Mouse (Mus musculus) forebrain, embryonic 10.5 days (tissue): ENCODE measurements around the gene Dtx3. TPM values are rescaled to one million over a fixed set of nuclear protein-coding genes. Genes with fewer than 3 reads are reported as not detected.
"Not testable (repeated sequence)": the region's sequence is repeated elsewhere in the genome, so short reads cannot be mapped to it uniquely, and the experiment has no call there.

ENCODE experiments used
- DNase-seq: peaks from one replicate; pipeline ENCODE4 v3.0.0-alpha.2; 2017; ENCODE audit warnings: low spot score; ENCODE audit errors: extremely low spot score
- H3K27ac ChIP-seq: fragments of 300-500 bp; sonication (generic); 2 replicates; pipeline ENCODE4 v1.5.1; 2016; ENCODE audit warnings: mild to moderate bottlenecking
- H3K27me3 ChIP-seq: fragments of 300-500 bp; sonication (generic); 2 replicates; pipeline ENCODE4 v1.6.1; 2016; ENCODE audit warnings: mild to moderate bottlenecking; ENCODE audit not compliant: poor library complexity, severe bottlenecking
- H3K36me3 ChIP-seq: fragments of 300-500 bp; sonication (generic); replicated peaks from 2 replicates; pipeline ENCODE4 v1.6.1; 2016; ENCODE audit warnings: mild to moderate bottlenecking, moderate library complexity
- H3K4me1 ChIP-seq: fragments of 300-500 bp; sonication (generic); 2 replicates; pipeline ENCODE4 v1.6.1; 2016
- H3K4me3 ChIP-seq: fragments of 300-500 bp; sonication (generic); 2 replicates; pipeline ENCODE4 v1.5.1; 2016; ENCODE audit warnings: mild to moderate bottlenecking, moderate library complexity
- H3K9me3 ChIP-seq: fragments of 300-500 bp; sonication (generic); 2 replicates; pipeline ENCODE4 v1.6.1; 2016; ENCODE audit warnings: mild to moderate bottlenecking, moderate library complexity
- WGBS: fragments of 180-500 bp; shearing (Covaris S2); methylation state at CpG from one replicate; pipeline ENCODE4 v1.1.7; 2016; 5-methylcytosine and 5-hydroxymethylcytosine counted together
- polyA plus RNA-seq: library from polyadenylated mRNA; unstranded; fragments of >200 nt; fragmentation: Nextera tagmentation; extraction: Ambion mirVana; gene quantifications from 2 replicates; pipeline ENCODE4 v1.2.1, GENCODE M21; 2016

Gene Dtx3
- polyA plus RNA-seq, 1 experiment from 2014 or later = 106 TPM

DNA sequence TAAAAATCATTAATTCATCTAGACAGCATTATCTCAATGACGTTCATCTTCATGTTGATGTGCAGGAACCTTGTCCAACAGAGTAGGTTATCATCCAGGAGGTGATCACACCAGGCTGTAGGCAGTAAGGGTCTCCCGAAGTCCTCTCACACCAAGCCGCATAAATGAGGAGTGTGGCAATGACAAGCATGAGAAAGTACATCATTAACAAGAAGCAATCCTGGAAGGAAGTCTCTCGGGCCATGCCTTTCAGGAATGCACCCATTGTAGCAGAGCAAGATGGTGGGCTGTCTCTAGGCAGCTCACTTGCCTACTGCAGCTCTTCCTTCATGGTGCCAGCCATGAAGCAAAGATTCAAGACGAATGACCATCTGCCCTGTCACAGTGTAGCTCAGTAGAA, 40.9 kb downstream of the Dtx3 start:
- Histone ChIP-seq H3K36me3 (no peaks in the 10 kb centered on the region), H3K27me3 (no peaks in the 10 kb centered on the region), H3K4me1 (no peaks in the 10 kb centered on the region), H3K27ac (no peak overlapping the region), H3K9me3 (peaks cover 3% of the 10 kb centered on the region; the same call in 1 of the 2 replicates), H3K4me3 (no peak overlapping the region)
- WGBS = 90% methylated on average over 5 of the region's 5 CpGs
- no peak for DNase-seq

DNA sequence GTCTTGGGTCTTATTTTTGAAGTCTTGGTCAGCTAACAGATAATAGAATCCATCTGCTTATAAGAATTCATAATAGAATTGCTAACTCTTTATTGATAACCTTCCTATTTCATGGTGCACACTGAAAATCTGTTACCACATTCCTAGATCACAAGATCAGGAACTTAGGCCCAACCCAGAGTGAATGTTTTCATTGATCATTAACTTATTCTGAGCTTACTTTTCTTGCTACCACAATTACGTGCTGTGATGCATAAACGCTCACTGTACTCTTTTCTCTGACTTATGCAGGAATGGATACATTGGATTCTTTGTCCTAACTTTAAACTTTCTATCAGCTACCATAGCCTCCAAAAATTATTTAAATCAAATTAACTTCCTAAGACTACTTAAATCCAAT, 41.3 kb downstream of the Dtx3 start:
- Histone ChIP-seq H3K4me3 (no peak overlapping the region), H3K27me3 (no peaks in the 10 kb centered on the region), H3K9me3 (peaks cover 3% of the 10 kb centered on the region; the same call in 1 of the 2 replicates), H3K36me3 (no peaks in the 10 kb centered on the region), H3K4me1 (no peaks in the 10 kb centered on the region), H3K27ac (no peak overlapping the region)
- no peak for DNase-seq
- WGBS = 95% methylated on average over 2 of the region's 2 CpGs

DNA sequence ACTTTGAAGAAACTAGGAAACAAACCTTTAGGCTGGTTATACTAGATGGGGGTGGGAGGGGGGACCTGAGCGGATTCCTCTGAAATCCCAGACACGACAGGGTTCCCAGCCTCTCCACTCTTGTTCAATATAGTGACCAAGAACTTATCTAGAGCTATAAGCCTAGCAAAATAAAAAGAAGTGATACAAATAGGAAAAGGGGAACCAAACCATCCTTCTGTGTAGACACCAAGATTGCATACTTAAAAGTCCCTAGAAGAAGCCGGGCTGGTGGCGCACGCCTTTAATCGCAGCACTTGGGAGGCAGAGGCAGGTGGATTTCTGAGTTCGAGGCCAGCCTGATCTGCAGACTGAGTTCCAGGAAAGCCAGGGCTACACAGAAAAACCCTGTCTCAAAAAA, 42.2 kb downstream of the Dtx3 start:
- Histone ChIP-seq H3K36me3 (no peaks in the 10 kb centered on the region), H3K27me3 (no peaks in the 10 kb centered on the region), H3K27ac (no peak overlapping the region), H3K9me3 (peaks cover 3% of the 10 kb centered on the region; the same call in 1 of the 2 replicates), H3K4me3 (no peak overlapping the region), H3K4me1 (0 out of 2 replicates have a peak, but pooled peaks cover 3% of the 10 kb centered on the region)
- no peak for DNase-seq
- WGBS = 94% methylated on average over 7 of the region's 7 CpGs

DNA sequence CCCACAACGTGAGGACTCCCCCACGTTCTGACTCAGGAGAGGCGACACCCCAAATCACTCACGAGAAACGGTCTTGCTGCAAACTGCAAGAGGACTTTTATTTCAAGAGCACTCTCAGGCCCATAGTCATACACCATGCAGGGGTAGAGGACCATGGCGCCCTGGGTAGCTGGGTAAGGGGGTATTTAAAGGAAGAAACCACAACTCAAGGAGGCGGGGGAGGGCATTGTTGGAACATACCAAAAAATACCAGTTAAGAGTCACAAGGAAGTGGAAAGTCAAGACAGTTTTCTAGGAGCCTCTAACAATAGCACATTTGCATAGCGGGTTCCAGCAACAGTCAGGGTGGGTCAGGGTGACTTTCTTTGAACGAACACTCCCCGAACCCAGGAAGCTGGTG, 43.0 kb downstream of the Dtx3 start:
- not testable (repeated sequence) for H3K4me3 ChIP-seq, DNase-seq
- WGBS = 90% methylated on average over 10 of the region's 10 CpGs

DNA sequence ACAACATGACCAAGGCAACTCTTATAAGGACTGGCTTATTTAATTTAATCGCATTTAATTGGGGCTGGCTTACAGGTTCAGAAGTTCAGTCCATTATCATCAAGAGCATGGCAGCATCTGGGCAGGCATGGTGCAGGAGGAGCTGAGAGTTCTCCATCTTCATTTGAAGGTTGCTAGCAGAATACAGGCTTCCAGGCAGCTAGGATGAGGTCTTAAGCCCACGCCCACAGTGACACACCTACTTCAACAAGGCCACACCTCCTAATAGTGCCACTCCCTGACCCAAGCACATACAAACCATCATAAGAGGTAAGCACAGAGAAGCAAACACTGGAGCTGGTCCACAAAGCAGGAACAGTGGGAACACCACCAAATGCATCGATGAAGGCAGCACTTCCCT, 44.3 kb downstream of the Dtx3 start:
- 91% methylated on average over 3 of the region's 3 CpGs for WGBS
- H3K4me3 ChIP-seq, H3K4me1 ChIP-seq: not testable (repeated sequence)

More for the DNA sequence above, 43.0 kb downstream of the Dtx3 start:
- H3K4me1 ChIP-seq, H3K9me3 ChIP-seq, H3K27ac ChIP-seq, H3K27me3 ChIP-seq, H3K36me3 ChIP-seq: not testable (repeated sequence)

DNA sequence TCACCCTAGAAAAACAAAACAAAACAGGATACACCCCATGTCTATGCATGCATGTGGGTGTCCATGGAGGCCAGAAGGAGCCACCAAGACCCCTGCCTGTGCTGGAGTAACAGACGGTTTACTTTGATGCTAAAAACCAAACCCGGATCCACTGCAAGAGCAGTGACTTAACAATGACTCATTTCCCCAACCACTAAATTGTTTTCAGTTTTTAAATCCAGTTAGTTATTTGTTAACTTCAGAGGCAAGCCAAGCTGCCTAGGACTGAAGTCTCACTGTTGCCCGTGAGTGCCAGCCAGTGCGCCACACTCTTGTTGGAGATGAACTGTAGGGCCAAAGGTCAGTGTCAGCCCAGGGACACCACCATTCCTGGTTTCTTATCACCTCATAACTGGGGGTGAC, 45.1 kb downstream of the Dtx3 start:
- DNase-seq = no peak
- peaks cover 3% of the 10 kb centered on the region; the same call in 1 of the 2 replicates for H3K9me3 ChIP-seq
- H3K4me1 ChIP-seq = 0 out of 2 replicates have a peak, but pooled peaks cover 3% of the 10 kb centered on the region
- H3K27me3 ChIP-seq = no peaks in the 10 kb centered on the region
- no peak overlapping the region for H3K4me3 ChIP-seq
- no peak overlapping the region for H3K27ac ChIP-seq
- no peaks in the 10 kb centered on the region for H3K36me3 ChIP-seq
- 88% methylated on average over 4 of the region's 4 CpGs for WGBS

More for the DNA sequence above, 44.3 kb downstream of the Dtx3 start:
- not testable (repeated sequence) for H3K36me3 ChIP-seq, H3K27ac ChIP-seq, H3K27me3 ChIP-seq, DNase-seq, H3K9me3 ChIP-seq

DNA sequence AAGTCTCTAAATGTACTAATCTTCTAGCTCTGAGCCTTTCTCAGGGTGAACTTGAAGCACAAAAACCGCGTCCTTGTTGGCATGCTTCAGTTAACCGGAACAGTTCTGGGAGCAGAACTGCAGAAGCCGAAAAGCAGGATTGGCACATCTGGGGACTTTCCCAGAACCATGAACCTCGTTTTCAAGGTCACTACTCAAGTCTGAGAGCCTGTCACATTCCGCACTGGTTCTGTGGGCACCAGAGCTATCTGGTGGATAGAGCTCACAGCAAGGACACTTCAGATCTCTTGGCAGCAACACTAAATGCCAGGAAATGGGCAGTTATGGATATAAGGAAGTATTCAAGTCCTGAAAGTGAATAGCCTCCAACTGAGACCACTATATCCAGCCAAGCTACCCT, 48.4 kb downstream of the Dtx3 start:
- peaks cover 8% of the 10 kb centered on the region; the same call in 1 of the 2 replicates for H3K4me1 ChIP-seq
- H3K27ac ChIP-seq = no peak overlapping the region
- H3K4me3 ChIP-seq = no peak overlapping the region
- no peak for DNase-seq
- 81% methylated on average over 6 of the region's 6 CpGs for WGBS
- H3K9me3 ChIP-seq = no peaks in the 10 kb centered on the region
- H3K27me3 ChIP-seq = no peaks in the 10 kb centered on the region
- no peaks in the 10 kb centered on the region for H3K36me3 ChIP-seq

DNA sequence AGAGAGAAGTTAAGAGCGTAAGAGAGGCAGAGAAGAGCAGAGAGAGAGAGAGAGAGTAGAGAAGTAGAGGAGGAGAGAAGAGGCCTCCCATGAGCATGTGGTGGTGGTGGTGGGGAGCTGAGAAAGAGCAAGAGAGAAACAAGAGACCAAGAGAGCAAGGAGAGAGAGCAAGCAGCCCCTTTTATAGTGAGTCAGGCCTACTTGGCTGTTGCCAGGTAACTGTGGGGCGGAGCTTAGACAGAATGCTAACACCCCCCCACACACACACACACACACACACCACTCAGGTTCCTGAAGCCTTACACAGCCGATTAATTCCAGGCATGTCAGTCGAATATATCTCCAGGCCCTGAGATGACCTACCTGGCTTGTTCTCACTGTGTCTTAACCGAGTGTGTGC, 50.2 kb downstream of the Dtx3 start:
- H3K27ac ChIP-seq = no peak overlapping the region
- no peak overlapping the region for H3K4me3 ChIP-seq
- H3K27me3 ChIP-seq = no peaks in the 10 kb centered on the region
- no peaks in the 10 kb centered on the region for H3K36me3 ChIP-seq
- H3K4me1 ChIP-seq = peaks cover 8% of the 10 kb centered on the region; the same call in 1 of the 2 replicates
- no peak for DNase-seq
- H3K9me3 ChIP-seq = no peaks in the 10 kb centered on the region
- WGBS = 94% methylated on average over 5 of the region's 5 CpGs

DNA sequence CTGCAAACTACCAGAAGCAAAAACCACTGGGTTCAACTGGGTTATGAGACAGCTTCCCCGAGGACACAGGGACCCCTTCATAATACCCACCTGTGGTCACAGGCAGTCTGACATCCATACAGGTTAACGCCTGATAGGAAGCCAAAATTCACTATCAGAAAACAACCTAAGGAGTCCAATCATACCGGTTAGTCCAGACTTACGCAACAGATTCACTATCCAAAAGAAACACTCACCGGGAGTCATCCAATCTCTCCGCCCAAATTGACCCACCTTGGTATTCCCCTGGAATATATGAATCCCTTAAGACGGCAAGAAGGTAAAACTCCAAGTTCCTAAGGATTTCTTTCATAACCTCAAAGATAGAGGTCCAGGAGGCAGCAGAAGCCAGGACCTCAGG, 51.0 kb downstream of the Dtx3 start:
- Histone ChIP-seq H3K4me1 (peaks cover 8% of the 10 kb centered on the region; the same call in 1 of the 2 replicates), H3K9me3 (no peaks in the 10 kb centered on the region), H3K36me3 (no peaks in the 10 kb centered on the region), H3K27me3 (no peaks in the 10 kb centered on the region), H3K27ac (no peak overlapping the region), H3K4me3 (no peak overlapping the region)
- WGBS = 91% methylated on average over 7 of the region's 7 CpGs
- DNase-seq = no peak

DNA sequence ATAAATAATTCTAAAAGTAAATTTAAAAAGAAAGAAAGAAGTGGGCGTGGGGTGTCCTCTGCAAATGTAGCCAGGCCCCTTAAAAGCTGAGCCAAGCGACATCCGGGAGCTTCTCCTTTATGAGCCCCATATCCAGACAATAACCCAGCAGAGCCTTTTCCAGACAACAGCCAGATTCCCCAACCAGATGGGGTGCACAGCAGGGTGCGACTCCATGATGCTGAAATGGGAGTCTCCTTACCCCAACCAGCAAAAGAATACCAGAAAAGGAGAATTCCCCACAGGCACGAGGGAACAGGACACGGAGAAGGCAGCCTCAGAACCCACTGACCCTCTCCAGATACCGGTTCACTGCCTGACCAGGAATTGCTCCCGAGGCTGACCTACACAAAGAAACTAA, 52.3 kb downstream of the Dtx3 start:
- no peaks in the 10 kb centered on the region for H3K36me3 ChIP-seq
- WGBS = 82% methylated on average over 8 of the region's 8 CpGs
- H3K4me3 ChIP-seq = no peak overlapping the region
- H3K4me1 ChIP-seq = peaks cover 5% of the 10 kb centered on the region; the same call in 1 of the 2 replicates
- no peak overlapping the region for H3K27ac ChIP-seq
- no peak for DNase-seq
- H3K9me3 ChIP-seq = no peaks in the 10 kb centered on the region
- no peaks in the 10 kb centered on the region for H3K27me3 ChIP-seq

DNA sequence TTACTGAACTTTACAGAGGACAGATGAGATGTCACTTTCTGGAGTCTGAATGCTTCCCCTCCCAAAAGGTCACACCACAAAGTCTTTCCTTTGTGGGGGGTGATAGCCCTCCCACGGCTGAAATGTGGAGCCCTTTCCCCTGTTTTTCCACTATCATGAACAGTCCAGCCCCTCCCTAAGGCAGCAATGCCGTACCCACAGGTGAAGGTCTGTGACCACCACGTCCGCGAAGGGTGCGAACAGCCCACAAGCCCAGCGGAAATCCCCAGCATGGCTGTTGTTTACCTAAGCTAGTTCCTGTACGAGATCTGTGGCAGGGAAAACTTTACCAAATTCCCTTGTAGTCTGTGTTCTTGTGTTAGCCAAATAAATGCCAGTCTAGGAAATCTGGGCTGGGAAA, 54.0 kb downstream of the Dtx3 start:
- no peak overlapping the region for H3K4me3 ChIP-seq
- peaks cover 5% of the 10 kb centered on the region; the same call in 1 of the 2 replicates for H3K4me1 ChIP-seq
- 89% methylated on average over 8 of the region's 8 CpGs for WGBS
- no peaks in the 10 kb centered on the region for H3K27me3 ChIP-seq
- DNase-seq = no peak
- H3K9me3 ChIP-seq = no peaks in the 10 kb centered on the region
- H3K36me3 ChIP-seq = no peaks in the 10 kb centered on the region
- H3K27ac ChIP-seq = no peak overlapping the region

DNA sequence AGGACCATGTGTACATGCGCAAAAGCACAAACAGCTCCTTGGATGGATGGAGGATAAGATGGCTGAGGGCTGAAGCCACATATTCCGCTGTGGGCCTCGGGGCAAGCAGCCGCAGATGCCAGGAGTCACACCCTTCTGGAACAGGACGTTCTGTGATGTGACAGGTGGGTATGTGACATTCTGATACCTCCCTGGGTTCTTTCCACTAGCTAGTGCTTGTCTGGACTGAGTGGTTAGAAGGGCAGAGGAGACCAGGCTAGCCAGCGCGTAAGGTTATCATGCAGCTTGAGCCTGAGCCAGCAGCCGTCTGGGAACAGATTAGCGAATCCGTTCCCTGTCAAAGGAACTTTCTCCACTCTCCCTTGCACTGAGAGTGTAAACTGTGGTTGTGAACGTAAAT, 54.6 kb downstream of the Dtx3 start:
- H3K9me3 ChIP-seq = no peaks in the 10 kb centered on the region
- H3K36me3 ChIP-seq = no peaks in the 10 kb centered on the region
- H3K27ac ChIP-seq = no peak overlapping the region
- DNase-seq = no peak
- 90% methylated on average over 11 of the region's 11 CpGs for WGBS
- peaks cover 5% of the 10 kb centered on the region; the same call in 1 of the 2 replicates for H3K4me1 ChIP-seq
- H3K27me3 ChIP-seq = no peaks in the 10 kb centered on the region
- no peak overlapping the region for H3K4me3 ChIP-seq
